Mouse (Mus musculus): ENCODE data around the gene Usp10.

The Usp10 gene

DNA sequence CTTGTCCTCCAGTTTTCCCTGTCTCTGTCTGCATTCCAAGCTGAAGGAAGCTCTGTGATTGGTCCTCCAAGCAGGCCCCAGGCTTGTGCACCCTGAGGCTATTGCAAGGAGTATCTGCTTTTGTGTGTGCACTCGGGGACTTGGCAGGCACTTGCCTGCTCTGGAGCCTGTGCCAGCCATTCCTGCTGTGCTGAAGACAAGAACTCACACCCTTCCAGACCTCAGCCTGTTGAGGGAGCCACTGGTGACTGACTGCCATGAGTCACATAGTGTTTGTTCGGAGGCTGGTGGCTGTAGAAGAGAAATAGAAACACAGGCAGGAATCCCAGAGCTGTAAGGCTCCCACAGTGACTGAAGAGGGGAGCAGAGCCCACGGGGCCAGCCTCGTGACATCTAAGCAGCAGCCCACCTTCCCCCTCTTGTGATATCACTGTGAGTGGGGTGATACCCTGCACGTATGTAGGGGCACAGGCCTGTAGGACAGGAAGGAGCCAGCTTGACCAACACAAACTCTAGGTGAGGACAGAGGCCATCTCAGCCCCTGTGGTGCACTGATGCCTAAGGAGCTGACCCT lies 50.5 kb downstream of the Usp10 start:
- DNase-seq (ENCODE audit: low read depth, low spot score), result no peak

DNA sequence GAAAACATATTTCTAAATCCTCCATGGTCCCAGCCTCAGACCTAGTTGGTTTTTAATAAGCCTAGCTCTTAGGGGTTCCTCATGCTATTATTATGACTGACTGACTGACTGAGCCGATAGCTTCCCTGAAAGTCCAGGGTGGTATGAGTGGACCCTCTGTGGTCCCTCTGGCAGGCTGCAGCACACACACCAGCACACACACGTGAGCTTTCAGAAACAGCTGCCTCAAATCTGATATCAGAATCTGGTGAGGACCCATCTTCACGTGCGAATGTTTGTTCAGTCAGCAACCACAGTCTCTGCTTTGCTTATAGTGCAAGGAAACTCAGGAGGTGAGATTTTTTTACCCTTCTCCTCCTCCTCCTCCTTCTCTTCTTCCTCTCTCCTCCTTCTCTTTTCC lies 54.7 kb downstream of the Usp10 start:
- DNase-seq (ENCODE audit: low read depth, low spot score), result no peak

DNA sequence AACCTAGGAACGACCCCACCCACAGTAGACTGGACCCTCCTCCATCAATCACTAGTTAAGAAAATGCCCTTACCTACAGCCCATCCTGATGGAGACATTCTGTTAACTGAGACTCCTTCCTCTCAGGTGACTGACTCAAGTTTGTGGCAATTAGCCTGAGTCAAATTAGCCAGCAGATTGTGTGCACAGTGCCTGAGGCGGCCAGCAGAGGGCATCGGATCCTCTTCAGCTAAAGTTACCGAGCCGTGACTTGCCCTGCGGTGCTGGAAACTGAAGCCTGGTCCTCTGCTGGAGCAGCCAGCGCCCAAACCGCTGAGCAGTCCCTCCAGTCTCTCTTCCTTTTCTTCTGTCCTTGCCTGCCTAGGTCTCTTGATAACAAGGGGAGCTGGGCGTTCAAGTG lies 57.3 kb downstream of the Usp10 start:
- DNase-seq (ENCODE audit: low read depth, low spot score), result no peak

DNA sequence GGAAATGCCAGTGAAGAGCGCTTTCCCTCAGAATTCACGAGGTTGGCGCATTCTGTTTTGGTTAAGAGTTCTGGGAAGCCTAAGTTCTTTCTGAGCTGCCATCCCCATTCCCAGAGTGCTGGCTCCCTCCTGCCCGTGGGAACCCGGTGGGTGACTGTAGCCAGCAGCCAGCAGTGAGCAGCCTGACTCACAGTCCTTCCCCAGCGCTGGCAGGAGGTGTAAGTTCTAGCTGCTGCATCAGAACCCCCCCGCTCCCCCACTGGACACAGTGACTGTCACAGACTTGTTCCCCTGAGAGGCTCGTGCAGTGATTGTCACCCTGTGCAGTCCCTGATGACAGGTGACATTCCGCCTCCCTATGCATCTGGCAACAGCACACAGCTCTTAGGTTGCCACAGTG lies 60.0 kb downstream of the Usp10 start:
- no peak for DNase-seq (ENCODE audit: low read depth, low spot score)

DNA sequence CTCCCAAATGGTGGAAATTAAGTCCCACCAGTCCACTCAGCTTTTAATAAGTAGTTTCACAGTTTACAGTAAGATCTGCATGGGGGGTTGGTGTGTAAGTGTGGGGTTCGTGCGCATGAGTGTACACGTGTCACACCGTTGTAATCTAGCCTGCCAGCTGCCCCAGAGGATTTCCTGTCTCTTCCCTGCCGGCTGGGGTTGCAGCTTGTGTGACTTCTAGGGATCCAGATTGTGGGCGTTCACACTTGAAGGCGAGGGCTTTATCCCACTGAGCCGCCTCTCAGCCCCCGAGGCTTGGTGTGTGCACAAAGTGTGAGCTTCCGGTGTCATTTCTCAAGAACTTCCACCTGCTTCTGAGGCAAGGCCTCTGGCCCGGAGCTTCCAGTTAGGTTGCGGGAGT lies 62.4 kb downstream of the Usp10 start:
- DNase-seq (ENCODE audit: low read depth, low spot score), result no peak

DNA sequence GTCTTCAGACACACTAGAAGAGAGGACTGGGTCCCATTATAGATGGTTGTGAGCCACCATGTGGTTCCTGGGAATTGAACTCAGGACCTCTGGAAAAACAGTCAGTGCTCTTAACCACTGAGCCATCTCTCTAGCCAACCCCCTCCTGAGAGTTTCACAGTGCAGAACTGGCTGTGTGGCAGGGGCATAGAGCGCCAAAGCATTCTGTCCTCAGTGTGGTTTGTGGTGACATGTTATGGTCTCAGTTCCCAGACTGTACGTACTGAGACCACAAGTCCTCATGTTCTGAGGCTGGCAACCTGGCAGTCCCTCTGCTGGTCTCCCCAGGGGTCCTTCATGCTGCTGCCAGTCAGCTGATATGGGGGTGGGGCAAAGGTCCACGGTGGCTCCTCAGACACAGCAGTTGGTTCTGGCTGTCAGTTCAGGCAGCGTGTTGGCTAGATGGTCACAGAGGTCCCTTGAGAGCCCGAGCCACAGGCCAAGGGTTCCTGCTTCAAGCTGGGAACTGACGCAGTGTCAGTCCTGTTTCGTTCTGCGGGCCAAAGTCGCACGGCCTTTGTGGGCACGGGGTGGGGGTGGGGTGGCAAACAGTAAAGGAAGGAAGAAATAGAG lies 68.7 kb downstream of the Usp10 start:
- no peak for DNase-seq (ENCODE audit: low read depth, low spot score)

- DNase-seq (ENCODE audit: low read depth, low spot score), result no peak
Measured at GRCm38 (mm10) chr8:119981253-119981652, 71.1 kb downstream of the Usp10 start.

- no peak for DNase-seq (ENCODE audit: low read depth, low spot score)
Measured at GRCm38 (mm10) chr8:119984085-119984484, 73.9 kb downstream of the Usp10 start.

- DNase-seq (ENCODE audit: low read depth, low spot score), result no peak
Measured at GRCm38 (mm10) chr8:119986174-119986573, 76.0 kb downstream of the Usp10 start.

DNA sequence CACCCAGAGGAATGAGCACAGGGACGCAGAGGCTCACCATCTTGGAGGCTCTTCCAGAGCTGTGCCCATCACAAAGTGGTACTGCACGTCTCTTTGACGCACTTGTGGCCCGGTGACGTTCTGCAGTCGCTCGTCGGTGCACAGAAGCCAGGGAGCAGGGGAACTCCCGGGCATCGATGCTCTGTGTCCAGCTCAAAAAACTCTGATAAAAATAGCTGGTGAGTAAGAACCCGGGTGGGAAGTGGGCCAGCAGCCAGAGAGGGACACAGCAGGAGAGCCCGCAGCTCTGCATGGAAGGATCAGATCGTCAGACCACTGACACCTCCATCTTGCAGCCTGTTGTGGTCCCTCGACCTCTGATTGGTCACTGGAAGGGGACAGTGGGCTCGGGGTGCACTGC lies 77.9 kb downstream of the Usp10 start:
- DNase-seq (ENCODE audit: low read depth, low spot score), result no peak

DNA sequence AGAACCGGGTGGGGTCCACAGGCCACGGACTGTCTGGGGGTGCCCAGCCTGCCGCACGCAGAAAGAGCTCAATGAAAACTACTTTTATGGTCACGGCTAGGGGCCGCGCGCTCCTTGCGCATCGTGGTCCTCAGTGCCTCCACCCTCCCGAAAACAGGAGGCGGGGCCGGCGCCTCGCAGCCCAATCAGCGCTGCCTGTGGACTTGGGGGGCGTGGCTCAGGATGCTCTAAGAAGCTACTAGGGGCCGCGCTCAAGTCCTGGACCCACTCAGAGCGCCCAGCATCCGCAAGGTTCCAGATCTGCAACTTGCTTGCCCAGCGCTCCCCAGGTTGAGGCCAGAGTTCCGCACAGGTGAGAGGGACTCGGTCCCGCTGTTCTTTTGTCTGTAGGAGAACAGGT lies 82.1 kb downstream of the Usp10 start, which contains the start of gene Crispld2:
TSS of gene Crispld2 (plus strand) at position 190 of the 400 bp plus-strand sequence.
- peak; percentile 79 for DNase-seq (ENCODE audit: low read depth, low spot score)

- no peak for DNase-seq (ENCODE audit: low read depth, low spot score)
Measured at GRCm38 (mm10) chr8:119994114-119994513, 84.0 kb downstream of the Usp10 start.

GRCm38 (mm10) chr8:119994556-119994955 lies 84.4 kb downstream of the Usp10 start:
- DNase-seq (ENCODE audit: low read depth, low spot score), result no peak

DNA sequence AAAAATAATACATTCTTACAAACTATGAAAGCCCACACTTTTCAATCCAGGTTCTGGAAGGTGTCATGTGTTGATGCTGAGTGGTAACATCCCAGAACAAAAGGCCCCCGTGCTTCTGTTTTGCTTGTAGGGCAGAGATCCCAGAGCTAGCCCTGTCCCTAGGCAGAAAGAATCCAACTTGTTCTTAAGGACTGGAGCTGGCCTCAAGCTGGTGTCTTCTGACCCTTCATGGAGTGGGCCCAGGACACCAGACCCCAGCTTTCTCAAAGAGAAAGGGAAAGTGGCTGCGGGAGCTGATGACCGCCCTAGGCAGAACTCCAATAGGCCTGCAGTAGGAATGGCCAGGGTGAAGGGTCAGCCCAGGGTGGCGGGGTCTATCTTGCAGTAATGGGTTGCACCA lies 87.1 kb downstream of the Usp10 start:
- no peak for DNase-seq (ENCODE audit: low read depth, low spot score)

DNA sequence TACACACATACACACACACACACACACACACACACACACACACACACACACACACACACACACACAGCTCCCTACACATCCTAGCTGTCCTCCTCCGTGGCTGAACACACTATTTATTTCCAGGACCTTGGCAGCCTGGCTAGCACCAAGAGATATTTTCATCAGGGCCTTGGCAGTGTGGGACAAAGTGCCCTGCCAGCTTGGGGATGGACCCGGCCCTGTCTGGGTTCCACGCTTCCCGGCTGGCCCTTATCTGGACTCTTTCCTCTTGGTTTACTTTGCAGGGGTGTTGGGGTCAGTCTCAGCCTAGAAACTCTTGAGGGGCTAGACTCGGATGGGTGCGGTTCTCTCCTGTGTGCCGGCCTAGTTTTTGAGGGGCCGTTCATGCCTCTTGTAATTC lies 90.3 kb downstream of the Usp10 start:
- DNase-seq (ENCODE audit: low read depth, low spot score), result no peak

GRCm38 (mm10) chr8:120001712-120002111 lies 91.6 kb downstream of the Usp10 start:
- no peak for DNase-seq (ENCODE audit: low read depth, low spot score)

- no peak for DNase-seq (ENCODE audit: low read depth, low spot score)
Measured at GRCm38 (mm10) chr8:120002348-120002747, 92.2 kb downstream of the Usp10 start.

- peak; percentile 40 for DNase-seq (ENCODE audit: low read depth, low spot score)
Measured at GRCm38 (mm10) chr8:120004154-120004702, 94.1 kb downstream of the Usp10 start.

- DNase-seq (ENCODE audit: low read depth, low spot score), result no peak
Measured at GRCm38 (mm10) chr8:120004705-120005381, 94.7 kb downstream of the Usp10 start.

DNA sequence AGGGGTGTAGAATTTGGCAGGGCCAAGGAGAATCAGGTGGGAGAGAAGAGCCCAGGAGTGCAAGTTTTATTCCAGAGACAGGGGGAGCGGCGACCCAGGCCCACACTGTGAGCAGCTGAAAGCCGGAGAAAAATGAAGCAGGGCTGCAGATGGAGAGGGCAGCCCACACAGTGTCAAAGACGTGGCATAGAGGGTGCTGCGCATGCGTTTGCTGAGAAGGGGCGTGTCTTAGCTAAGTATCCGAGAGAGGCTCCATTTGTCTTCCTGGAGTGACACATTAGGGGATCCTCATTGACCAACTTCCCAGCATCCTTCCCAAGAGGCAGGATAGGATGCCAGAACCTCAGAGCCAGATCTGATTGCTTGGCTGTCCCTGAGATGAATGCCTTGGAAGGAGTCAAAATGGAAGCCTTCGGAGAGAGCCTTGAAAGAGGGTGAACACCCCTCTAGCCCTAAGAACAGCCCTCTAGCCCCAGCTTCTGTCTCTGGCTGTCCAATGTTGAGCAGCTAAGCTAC lies 96.5 kb downstream of the Usp10 start:
- DNase-seq (ENCODE audit: low read depth, low spot score), result no peak
